Mouse (Mus musculus) limb, embryonic 14.5 days (tissue): ENCODE results near the gene Samm50. TPM values are rescaled to one million over a fixed set of nuclear protein-coding genes. Genes with fewer than 3 reads are reported as not detected.

Experiments used
- ATAC-seq: fragments of 200-750 bp; cut with Nextera tagmentation; 2 replicates; pipeline ENCODE4 v1.8.0; 2017; ENCODE audit warnings: low read depth, moderate number of reproducible peaks, moderate TSS enrichment; ENCODE audit not compliant: low FRiP score
- DNase-seq: peaks from one replicate; pipeline ENCODE4 v3.0.0-alpha.2; 2015; ENCODE audit warnings: low spot score
- H3K27ac ChIP-seq: fragments of 300-500 bp; sonication (generic); replicated peaks from 2 replicates; pipeline ENCODE4 v1.5.1; 2014; ENCODE audit warnings: low read depth, mild to moderate bottlenecking, low read length, moderate library complexity, mixed read lengths
- H3K27me3 ChIP-seq: fragments of 300-500 bp; sonication (generic); 2 replicates; pipeline ENCODE4 v1.6.1; 2014; ENCODE audit warnings: low read length, mixed read lengths; ENCODE audit not compliant: control insufficient read depth, insufficient read depth
- H3K36me3 ChIP-seq: fragments of 300-500 bp; sonication (generic); 2 replicates; pipeline ENCODE4 v1.6.1; 2014; ENCODE audit warnings: mild to moderate bottlenecking, low read length, moderate library complexity, mixed read lengths; ENCODE audit not compliant: control insufficient read depth, insufficient read depth
- H3K4me1 ChIP-seq: fragments of 300-500 bp; sonication (generic); 2 replicates; pipeline ENCODE4 v1.6.1; 2014; ENCODE audit warnings: antibody characterized with exemption, low read length, mixed read lengths; ENCODE audit not compliant: control insufficient read depth, insufficient read depth
- H3K4me2 ChIP-seq: fragments of 300-500 bp; sonication (generic); replicated peaks from 2 replicates; pipeline ENCODE4 v1.6.1; 2014; ENCODE audit warnings: low read depth, mild to moderate bottlenecking, low read length, moderate library complexity; ENCODE audit not compliant: severe bottlenecking
- H3K4me3 ChIP-seq: fragments of 300-500 bp; sonication (generic); replicated peaks from 2 replicates; pipeline ENCODE4 v1.5.1; 2014; ENCODE audit warnings: low read length
- H3K9ac ChIP-seq: fragments of 300-500 bp; sonication (generic); 2 replicates; pipeline ENCODE4 v1.6.1; 2014; ENCODE audit warnings: mild to moderate bottlenecking, low read depth, low read length, moderate library complexity; ENCODE audit not compliant: severe bottlenecking
- H3K9me3 ChIP-seq: fragments of 300-500 bp; sonication (generic); 2 replicates; pipeline ENCODE4 v1.6.1; 2016; ENCODE audit warnings: low read length; ENCODE audit not compliant: control insufficient read depth
- POLR2A ChIP-seq: fragments of 200-500 bp; IDR thresholded peaks from 2 replicates; pipeline ENCODE4 v1.8.0; 2012; ENCODE audit warnings: inconsistent platforms, mild to moderate bottlenecking, moderate library complexity, borderline replicate concordance; ENCODE audit not compliant: insufficient read depth, insufficient read length; ENCODE audit errors: extremely low read depth
- WGBS: fragments of 180-500 bp; shearing (Covaris S2); extraction: QIAGEN DNeasy Blood & Tissue Kit; methylation state at CpG from one replicate; pipeline ENCODE4 v1.1.7; 2014; 5-methylcytosine and 5-hydroxymethylcytosine counted together
- polyA plus RNA-seq, 2 experiments: library from polyadenylated mRNA; depleted of rRNA in 1 of 2; stranded (reverse) in 1 of 2; unstranded in 1 of 2; fragments of >200 nt; fragmentation: Nextera tagmentation in 1 of 2; extraction: Ambion mirVana in 1 of 2; gene quantifications; 2 replicates each; pipeline versions ENCODE4 v1.2.1 to v1.2.3; 2012 to 2014

The Samm50 gene
- polyA plus RNA-seq, 2 experiments = 29.1 to 71.2 TPM

DNA sequence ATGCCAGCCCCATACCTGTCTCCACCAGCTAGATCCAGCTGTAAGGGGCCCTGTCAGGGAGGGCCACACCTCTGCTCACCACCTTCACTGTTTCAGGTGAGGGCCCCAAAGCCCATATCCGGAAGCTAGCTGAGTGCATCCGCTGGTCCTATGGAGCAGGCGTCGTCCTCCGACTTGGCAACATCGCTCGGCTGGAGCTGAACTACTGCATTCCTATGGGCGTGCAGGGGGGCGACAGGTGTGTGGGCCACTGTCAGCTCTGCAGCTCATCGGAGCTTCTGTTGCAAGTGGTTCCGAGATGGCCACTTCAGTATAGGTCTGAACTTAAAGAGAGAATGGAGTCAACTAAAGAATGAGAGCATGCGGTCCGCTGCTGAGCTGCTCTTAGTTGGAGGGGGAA is 18.9 kb downstream of the Samm50 start:
- Histone ChIP-seq H3K36me3 (peaks cover 74% of the 10 kb centered on the region), H3K9ac (no peak overlapping the region), H3K4me1 (0 out of 2 replicates have a peak, but pooled peaks cover 2% of the 10 kb centered on the region), H3K4me2 (no peak overlapping the region), H3K27ac (no peak overlapping the region), H3K27me3 (no peaks in the 10 kb centered on the region), H3K9me3 (no peaks in the 10 kb centered on the region), H3K4me3 (no peak overlapping the region)
- ATAC-seq = no peak
- 86% methylated on average over 13 of the region's 13 CpGs for WGBS
- no peak for DNase-seq
- no peak for TF ChIP-seq POLR2A

DNA sequence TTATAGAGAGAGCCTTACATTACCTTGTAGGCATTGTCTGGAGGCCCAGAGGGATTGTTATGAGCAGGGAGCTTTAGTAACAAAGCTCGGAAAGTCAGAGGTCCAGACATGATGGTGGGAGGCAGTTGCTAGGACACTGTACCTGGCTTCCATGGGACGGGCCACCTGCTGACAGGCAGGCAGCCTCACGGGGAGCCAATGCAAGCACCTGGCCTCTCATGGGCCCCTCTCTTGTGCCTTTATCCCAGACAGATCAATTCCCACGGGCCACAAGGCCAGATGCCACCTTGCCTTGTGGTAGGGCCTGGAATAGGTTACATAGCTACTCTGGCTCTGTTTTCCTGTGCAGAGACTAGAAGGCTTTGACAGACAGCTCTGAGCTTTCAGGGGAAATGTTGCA is 19.5 kb downstream of the Samm50 start:
- TF ChIP-seq POLR2A = no peak
- Histone ChIP-seq H3K4me2 (no peak overlapping the region), H3K9me3 (no peaks in the 10 kb centered on the region), H3K36me3 (peaks cover 68% of the 10 kb centered on the region), H3K27ac (no peak overlapping the region), H3K27me3 (no peaks in the 10 kb centered on the region), H3K4me3 (no peak overlapping the region), H3K9ac (no peak overlapping the region), H3K4me1 (peaks cover 4% of the 10 kb centered on the region)
- no peak for ATAC-seq
- 70% methylated on average over 4 of the region's 4 CpGs for WGBS
- DNase-seq = no peak

DNA sequence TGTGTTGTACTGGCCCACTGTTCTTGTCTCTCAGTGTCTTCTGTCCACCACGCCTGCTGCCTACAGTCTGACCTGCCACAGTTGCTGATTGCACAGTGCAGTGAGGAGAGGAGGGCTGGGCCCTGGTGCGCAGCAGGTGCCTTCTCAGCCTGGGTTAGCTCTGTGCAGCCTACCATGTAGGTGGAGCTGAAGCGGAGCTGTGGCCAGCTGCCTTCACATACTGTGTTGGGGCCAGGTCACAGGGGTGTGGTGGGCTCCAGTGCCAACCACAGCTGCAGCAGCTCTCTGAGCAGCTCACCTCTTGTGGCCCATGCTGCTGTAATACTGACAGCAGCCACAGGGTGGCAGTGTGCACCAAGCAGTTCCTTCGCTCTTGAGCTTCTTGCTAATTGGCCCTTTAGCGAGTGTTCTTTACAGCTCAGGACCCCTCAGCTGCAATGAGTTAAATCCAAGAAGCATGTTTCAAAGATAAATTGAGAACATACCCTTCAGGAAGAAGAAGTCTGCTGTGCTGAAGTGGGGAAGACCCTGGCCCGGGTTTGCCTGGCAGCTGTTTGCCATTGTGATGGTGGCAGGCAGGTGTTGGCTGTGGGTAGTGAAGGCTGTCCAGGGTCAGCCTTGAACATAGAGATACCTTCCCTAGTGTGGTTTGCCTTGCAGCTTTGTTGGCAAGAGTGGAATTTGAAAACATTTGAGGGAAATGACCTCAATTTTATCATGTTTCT is 20.2 kb downstream of the Samm50 start:
- ATAC-seq = peak; percentile 74
- TF ChIP-seq POLR2A = no peak
- peaks cover 9% of the 10 kb centered on the region for H3K4me1 ChIP-seq

DNA sequence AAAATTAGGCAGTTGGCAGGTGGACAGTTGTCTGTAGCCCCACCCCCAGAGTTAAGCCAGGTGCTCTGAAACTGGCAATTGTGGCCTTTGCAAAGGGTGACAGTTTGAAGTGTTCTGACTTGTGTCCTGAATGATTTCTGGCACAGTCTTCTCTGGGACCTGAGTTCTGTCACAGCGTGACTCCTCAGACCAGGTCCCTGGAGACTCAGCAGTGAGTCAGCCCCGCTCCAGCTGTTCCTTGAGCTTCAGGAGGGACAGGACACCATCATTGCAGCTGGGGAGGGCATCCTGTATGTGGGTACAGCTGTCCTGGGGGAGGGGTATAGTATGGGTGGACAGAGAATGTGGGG is 20.7 kb downstream of the Samm50 start:
- DNase-seq = peak; percentile 12
- peaks cover 56% of the 10 kb centered on the region for H3K36me3 ChIP-seq
- 72% methylated on average over 2 of the region's 2 CpGs for WGBS
- H3K9ac ChIP-seq = no peak overlapping the region
- no peak for TF ChIP-seq POLR2A
- H3K27ac ChIP-seq = no peak overlapping the region
- H3K9me3 ChIP-seq = no peaks in the 10 kb centered on the region
- ATAC-seq = 0 out of 2 replicates have a peak, but pooled peaks have one; percentile 20
- peaks cover 9% of the 10 kb centered on the region for H3K4me1 ChIP-seq
- H3K4me3 ChIP-seq = no peak overlapping the region
- no peak overlapping the region for H3K4me2 ChIP-seq
- H3K27me3 ChIP-seq = no peaks in the 10 kb centered on the region

More for the DNA sequence above, 20.2 kb downstream of the Samm50 start:
- H3K27me3 ChIP-seq = no peaks in the 10 kb centered on the region
- H3K9ac ChIP-seq = no peak overlapping the region
- no peak overlapping the region for H3K27ac ChIP-seq
- peak; percentile 85 for DNase-seq
- WGBS = 31% methylated on average over 6 of the region's 6 CpGs
- peaks cover 61% of the 10 kb centered on the region for H3K36me3 ChIP-seq
- no peaks in the 10 kb centered on the region for H3K9me3 ChIP-seq
- H3K4me2 ChIP-seq = no peak overlapping the region
- no peak overlapping the region for H3K4me3 ChIP-seq

GRCm38 (mm10) chr15:84213162-84213739 is 21.2 kb downstream of the Samm50 start:
- Histone ChIP-seq H3K27ac (no peak overlapping the region), H3K4me3 (no peak overlapping the region), H3K9me3 (no peaks in the 10 kb centered on the region), H3K27me3 (no peaks in the 10 kb centered on the region), H3K4me1 (peaks cover 9% of the 10 kb centered on the region), H3K4me2 (no peak overlapping the region), H3K36me3 (peaks cover 53% of the 10 kb centered on the region), H3K9ac (no peak overlapping the region)
- 90% methylated on average over 6 of the region's 6 CpGs for WGBS
- DNase-seq (no peak), ATAC-seq (no peak)
- TF ChIP-seq POLR2A = no peak
